Mouse (Mus musculus): Measurements from ENCODE around the gene Ascl1. TPM values are rescaled to one million over a fixed set of nuclear protein-coding genes. Genes with fewer than 3 reads are reported as not detected.

Ascl1 gene
- not detected for polyA plus RNA-seq (2017; shearing (Covaris generic))

GRCm38 (mm10) chr10:87493576-87493975 lies at the start of gene Ascl1:
Gene Ascl1 (minus strand): TSS chr10:87493660.

GRCm38 (mm10) chr10:87521646-87522045 lies 28.2 kb upstream of the Ascl1 start, which contains the start of gene Pah:
Gene Pah (plus strand): TSS chr10:87521795.

Other genes with a start within 250 kb of the Ascl1 start
- gene Pah, start 28.1 kb upstream of the Ascl1 start, polyA plus RNA-seq (2017; shearing (Covaris generic)), result not detected